Mouse (Mus musculus) liver, postnatal 0 days (tissue): ENCODE measurements around the gene Il10rb. TPM values are rescaled to one million over a fixed set of nuclear protein-coding genes. Genes with fewer than 3 reads are reported as not detected.
A peak's percentile ranks its signal among the peaks of the same experiment; 100 is the strongest.

Experiments
- ATAC-seq: fragments of 200-750 bp; cut with Nextera tagmentation; 2 replicates; pipeline ENCODE4 v1.8.0; 2017; ENCODE audit warnings: mild to moderate bottlenecking, moderate library complexity
- DNase-seq: peaks from one replicate; pipeline ENCODE4 v3.0.0-alpha.2; 2016
- H3K27ac ChIP-seq: fragments of 300-500 bp; sonication (generic); 2 replicates; pipeline ENCODE4 v1.5.1; 2014; ENCODE audit warnings: antibody characterized with exemption, moderate library complexity, mild to moderate bottlenecking, low read depth
- H3K27me3 ChIP-seq: fragments of 300-500 bp; sonication (generic); 2 replicates; pipeline ENCODE4 v1.6.1; 2014; ENCODE audit warnings: low read length, control low read depth, mixed read lengths; ENCODE audit not compliant: insufficient read depth
- H3K36me3 ChIP-seq: fragments of 300-500 bp; sonication (generic); replicated peaks from 2 replicates; pipeline ENCODE4 v1.6.1; 2014; ENCODE audit warnings: mild to moderate bottlenecking, control low read depth, low read length, moderate library complexity, mixed read lengths; ENCODE audit not compliant: insufficient read depth
- H3K4me1 ChIP-seq: fragments of 300-500 bp; sonication (generic); 2 replicates; pipeline ENCODE4 v1.6.1; 2014; ENCODE audit warnings: antibody characterized with exemption, mild to moderate bottlenecking, control low read depth; ENCODE audit not compliant: insufficient read depth
- H3K4me2 ChIP-seq: fragments of 300-500 bp; sonication (generic); 2 replicates; pipeline ENCODE4 v1.6.1; 2014; ENCODE audit warnings: low read depth, mild to moderate bottlenecking, low read length, moderate library complexity, mixed read lengths
- H3K4me3 ChIP-seq: fragments of 300-500 bp; sonication (generic); 2 replicates; pipeline ENCODE4 v1.5.1; 2014; ENCODE audit warnings: low read depth, low read length
- H3K9ac ChIP-seq: fragments of 300-500 bp; sonication (generic); replicated peaks from 2 replicates; pipeline ENCODE4 v1.6.1; 2014; ENCODE audit warnings: mild to moderate bottlenecking, moderate library complexity
- H3K9me3 ChIP-seq: fragments of 300-500 bp; sonication (generic); 2 replicates; pipeline ENCODE4 v1.6.1; 2016; ENCODE audit warnings: mild to moderate bottlenecking, control low read depth, low read length, mixed read lengths
- CTCF ChIP-seq: sonication (generic); IDR thresholded peaks from 2 replicates; pipeline ENCODE4 v1.5.1; 2016; ENCODE audit warnings: antibody characterized with exemption, low read depth
- EP300 ChIP-seq: IDR thresholded peaks from 2 replicates; pipeline ENCODE4 v1.6.1; 2016; ENCODE audit warnings: antibody characterized with exemption, low read depth, mild to moderate bottlenecking
- WGBS: fragments of 180-500 bp; shearing (Covaris S2); extraction: QIAGEN DNeasy Blood & Tissue Kit; methylation state at CpG from one replicate; pipeline ENCODE4 v1.1.7; 2014; ENCODE audit not compliant: insufficient replicate concordance; 5-methylcytosine and 5-hydroxymethylcytosine counted together
- polyA plus RNA-seq: library from polyadenylated mRNA; unstranded; fragments of >200 nt; fragmentation: Nextera tagmentation; extraction: Ambion mirVana; gene quantifications from 2 replicates; pipeline ENCODE4 v1.2.1, GENCODE M21; 2015

Gene Il10rb
- polyA plus RNA-seq, 1 experiment from 2014 or later = 26.4 TPM

DNA sequence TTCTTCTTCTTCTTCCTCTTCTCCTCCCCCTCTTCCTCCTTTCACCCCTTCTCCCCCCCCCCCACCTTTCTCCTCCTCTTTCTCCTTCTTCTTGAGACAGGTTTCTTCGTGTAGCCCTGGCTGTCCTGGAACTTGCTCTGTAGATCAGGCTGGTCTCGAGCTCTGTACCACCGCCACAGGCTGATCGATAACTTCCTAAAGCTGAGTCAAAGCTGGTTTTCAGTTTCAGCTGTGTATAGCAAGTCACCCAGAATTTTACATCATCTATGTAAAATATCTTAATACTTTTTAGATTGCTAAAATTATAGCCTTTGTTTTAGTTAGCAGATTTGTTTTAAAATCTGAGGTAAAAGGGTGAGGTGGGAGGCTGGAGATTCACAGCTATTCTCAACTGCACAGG, 38.9 kb downstream of the Il10rb start:
- no peak overlapping the region for H3K4me2 ChIP-seq
- no peak overlapping the region for H3K4me3 ChIP-seq
- no peak for TF ChIP-seq CTCF
- TF ChIP-seq EP300 = no peak
- H3K4me1 ChIP-seq = peaks cover 62% of the 10 kb centered on the region
- ATAC-seq = no peak
- H3K27ac ChIP-seq = no peak overlapping the region
- H3K9ac ChIP-seq = no peak overlapping the region
- 81% methylated on average over 4 of the region's 4 CpGs for WGBS
- no peak for DNase-seq
- H3K27me3 ChIP-seq = no peaks in the 10 kb centered on the region
- no peaks in the 10 kb centered on the region for H3K36me3 ChIP-seq
- no peaks in the 10 kb centered on the region for H3K9me3 ChIP-seq

DNA sequence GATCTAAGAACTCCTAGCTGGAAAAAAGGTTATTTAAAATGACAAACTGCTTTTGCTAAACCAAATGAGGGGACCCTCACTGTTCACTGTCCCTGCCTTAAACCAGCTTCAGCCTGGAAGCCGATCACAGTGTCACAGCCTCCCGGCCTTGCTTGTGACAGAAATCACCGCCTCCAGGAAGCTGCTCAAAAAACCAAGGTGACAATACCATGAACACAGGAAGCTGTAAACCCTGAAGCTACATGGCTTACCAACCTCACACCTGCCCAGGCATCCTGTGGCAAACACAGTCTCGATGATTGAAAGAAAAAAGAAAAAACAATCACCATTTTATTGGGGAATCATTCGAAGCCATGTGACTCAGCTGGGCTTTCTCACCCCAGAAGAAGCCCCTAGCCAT, 39.6 kb downstream of the Il10rb start:
- Histone ChIP-seq H3K27ac (no peak overlapping the region), H3K4me1 (peaks cover 65% of the 10 kb centered on the region), H3K4me3 (no peak overlapping the region), H3K36me3 (no peaks in the 10 kb centered on the region), H3K9ac (no peak overlapping the region), H3K27me3 (no peaks in the 10 kb centered on the region), H3K4me2 (no peak overlapping the region), H3K9me3 (no peaks in the 10 kb centered on the region)
- ATAC-seq = no peak
- no peak for DNase-seq
- TF ChIP-seq EP300 = no peak
- TF ChIP-seq CTCF = no peak
- WGBS = 67% methylated on average over 5 of the region's 5 CpGs

- H3K4me1 ChIP-seq = peaks cover 62% of the 10 kb centered on the region
- peak overlapping the region; percentile 31; the same call in 1 of the 2 replicates for H3K9ac ChIP-seq
- TF ChIP-seq EP300 (no peak), CTCF (no peak)
Measured at GRCm38 (mm10) chr16:91446778-91447511, 41.0 kb downstream of the Il10rb start.

DNA sequence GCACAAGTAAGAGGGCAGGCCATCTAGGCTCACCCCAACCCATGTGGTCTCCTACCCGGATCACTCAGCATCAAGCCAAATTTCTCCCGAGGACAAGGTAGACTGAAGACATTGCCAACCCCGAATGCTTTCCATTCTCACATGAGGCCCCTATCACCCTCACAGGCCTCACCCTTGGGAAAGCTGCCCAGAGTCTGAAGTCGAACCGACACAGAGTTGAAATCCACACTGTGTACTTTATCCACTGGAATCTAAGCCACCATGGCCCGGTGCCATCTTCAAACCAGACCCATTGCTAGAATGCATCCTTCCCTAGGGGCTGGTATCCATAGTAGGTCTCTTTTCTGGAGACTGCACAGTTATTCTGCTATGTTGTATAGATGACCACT, 41.5 kb downstream of the Il10rb start:
- H3K4me1 ChIP-seq = peaks cover 66% of the 10 kb centered on the region
- H3K4me3 ChIP-seq = no peak overlapping the region
- H3K27ac ChIP-seq = peak overlapping the region; percentile 72
- no peaks in the 10 kb centered on the region for H3K36me3 ChIP-seq
- H3K9me3 ChIP-seq = no peaks in the 10 kb centered on the region
- TF ChIP-seq CTCF (no peak), EP300 (no peak)
- no peaks in the 10 kb centered on the region for H3K27me3 ChIP-seq
- H3K4me2 ChIP-seq = 0 out of 2 replicates have a peak overlapping the region, but pooled peaks have one; percentile 5
- peak; percentile 62 for ATAC-seq
- 50% methylated on average over 6 of the region's 6 CpGs for WGBS
- peak overlapping the region; percentile 31; the same call in 1 of the 2 replicates for H3K9ac ChIP-seq
- peak; percentile 54 for DNase-seq

More at GRCm38 (mm10) chr16:91446778-91447511, 41.0 kb downstream of the Il10rb start:
- WGBS = 58% methylated on average over 8 of the region's 8 CpGs
- Histone ChIP-seq H3K4me3 (no peak overlapping the region), H3K36me3 (no peaks in the 10 kb centered on the region), H3K9me3 (no peaks in the 10 kb centered on the region), H3K27ac (peak overlapping the region; percentile 72), H3K27me3 (no peaks in the 10 kb centered on the region), H3K4me2 (0 out of 2 replicates have a peak overlapping the region, but pooled peaks have one; percentile 5)
- DNase-seq (no peak), ATAC-seq (peak; percentile 32)

DNA sequence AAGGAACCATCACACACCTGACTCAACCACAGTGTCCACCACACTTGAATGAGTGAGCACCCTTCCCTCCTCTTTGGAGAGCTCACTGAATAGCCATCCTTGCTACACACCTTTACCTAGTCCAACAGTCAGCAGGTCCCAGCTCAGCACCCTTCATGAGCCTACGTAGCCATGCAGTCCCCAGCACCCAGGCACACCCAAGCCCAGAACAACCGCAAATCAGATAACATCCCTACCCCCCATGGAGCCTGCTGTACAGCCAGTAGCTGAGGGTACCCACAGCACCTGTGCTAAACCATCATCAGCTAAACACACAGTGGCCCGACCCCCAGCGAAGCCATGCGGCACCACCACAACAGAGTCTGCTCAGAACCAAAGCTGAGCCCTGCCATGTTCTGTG, 42.1 kb downstream of the Il10rb start:
- Histone ChIP-seq H3K36me3 (no peaks in the 10 kb centered on the region), H3K27me3 (no peaks in the 10 kb centered on the region), H3K9ac (no peak overlapping the region), H3K9me3 (no peaks in the 10 kb centered on the region), H3K27ac (peak overlapping the region; percentile 72), H3K4me3 (no peak overlapping the region), H3K4me2 (no peak overlapping the region), H3K4me1 (peaks cover 66% of the 10 kb centered on the region)
- DNase-seq = no peak
- TF ChIP-seq CTCF = no peak
- TF ChIP-seq EP300 = no peak
- 67% methylated on average over 5 of the region's 5 CpGs for WGBS
- ATAC-seq = peak; percentile 44

DNA sequence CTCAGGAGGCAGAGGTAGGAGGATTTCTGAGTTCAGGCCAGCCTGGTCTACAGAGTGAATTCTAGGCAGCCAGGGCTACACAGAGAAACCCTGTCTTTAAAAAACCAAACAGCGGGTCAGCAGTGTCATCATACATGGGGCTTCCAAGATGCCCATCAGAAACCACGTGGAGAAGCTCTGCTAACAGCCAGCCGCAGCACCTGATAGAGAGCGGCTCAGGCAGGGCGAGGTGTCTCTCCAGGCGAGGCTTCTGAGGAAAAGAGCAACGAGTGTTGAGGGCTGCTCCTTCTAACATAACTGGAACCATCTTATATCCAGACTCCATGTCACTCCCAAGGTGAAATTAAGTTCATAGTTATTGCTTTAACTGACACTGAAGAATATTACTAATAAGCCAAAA, 42.9 kb downstream of the Il10rb start:
- ATAC-seq = no peak
- Histone ChIP-seq H3K36me3 (no peaks in the 10 kb centered on the region), H3K9me3 (no peaks in the 10 kb centered on the region), H3K27ac (peak overlapping the region; percentile 53; the same call in 1 of the 2 replicates), H3K9ac (no peak overlapping the region), H3K4me1 (peaks cover 65% of the 10 kb centered on the region), H3K27me3 (no peaks in the 10 kb centered on the region), H3K4me2 (no peak overlapping the region), H3K4me3 (no peak overlapping the region)
- DNase-seq = no peak
- TF ChIP-seq CTCF (no peak), EP300 (no peak)
- 57% methylated on average over 7 of the region's 7 CpGs for WGBS
